Mouse (Mus musculus) kidney, adult 2 months (tissue): ENCODE results near the gene Zfp423.

Source experiments
- CTCF ChIP-seq: fragments of 200-500 bp; conservative IDR thresholded peaks from 2 replicates; pipeline ENCODE4 v1.5.1; 2011; ENCODE audit warnings: low read depth, mild to moderate bottlenecking, control low read depth, low read length, moderate library complexity, mixed read lengths; ENCODE audit not compliant: insufficient read depth, insufficient read length
- POLR2A ChIP-seq: fragments of 200-500 bp; IDR thresholded peaks from one replicate; pipeline ENCODE4 v1.6.1; 2011; ENCODE audit warnings: low read depth, low read length, control low read depth

DNA sequence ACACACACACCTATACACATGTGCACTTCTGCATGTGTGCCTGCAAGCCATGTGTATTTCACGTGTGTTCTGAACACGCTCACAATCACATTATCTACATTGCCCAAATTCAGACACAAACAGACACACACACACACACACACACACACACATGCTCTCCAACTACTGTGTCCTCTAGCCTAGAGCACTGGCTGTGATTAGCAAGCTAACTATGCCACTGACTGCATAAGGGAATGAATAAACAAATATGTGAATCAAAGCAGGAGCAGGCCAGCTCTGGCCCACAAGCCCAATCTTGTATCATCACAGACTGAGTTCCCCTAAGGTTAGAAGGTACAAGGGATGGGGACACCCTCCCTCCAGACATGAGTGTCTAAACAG lies 147.3 kb downstream of the Zfp423 start:
- TF ChIP-seq CTCF (no peak), POLR2A (no peak)
